8 mouse cellular contexts compared by ENCODE assay signal in genomic region chr9:77427292-77428114, GRCm38 (mm10).
DNase-seq lines count a peak whose midpoint lies in the region; ATAC-seq lines count a peak whose summit lies in the region.

No protein-coding gene starts in this region.

- H3K27ac ChIP-seq in embryonic facial prominence, embryonic 14.5 days (replicated peaks; ENCODE audit: low read depth, low read length) = peak overlapping the region; percentile 84
- peak overlapping the region; percentile 80 for H3K27ac ChIP-seq in heart, embryonic 15.5 days
- peak overlapping the region; percentile 64 for H3K27ac ChIP-seq in stomach, embryonic 14.5 days (ENCODE audit: low read length)

- H3K4me3 ChIP-seq in embryonic facial prominence, embryonic 14.5 days (ENCODE audit: low read depth, low read length) = peak overlapping the region; percentile 7; the same call in 1 of the 2 replicates
- H3K4me3 ChIP-seq in heart, embryonic 15.5 days = no peak overlapping the region
- peak overlapping the region; percentile 8; the same call in 1 of the 2 replicates for H3K4me3 ChIP-seq in stomach, embryonic 14.5 days (ENCODE audit: low read depth, low read length)

- H3K4me1 ChIP-seq in embryonic facial prominence, embryonic 14.5 days (ENCODE audit: control insufficient read depth, insufficient read depth, low read length) = peaks cover 37% of the 10 kb centered on the region
- peaks cover 39% of the 10 kb centered on the region for H3K4me1 ChIP-seq in heart, embryonic 15.5 days (replicated peaks)
- H3K4me1 ChIP-seq in stomach, embryonic 14.5 days (ENCODE audit: control insufficient read depth, insufficient read depth, low read length) = peaks cover 25% of the 10 kb centered on the region; the same call in 1 of the 2 replicates

- 13% methylated on average over 23 of the region's 23 CpGs for WGBS in embryonic facial prominence, embryonic 14.5 days
- WGBS in heart, embryonic 15.5 days = 43% methylated on average over 23 of the region's 23 CpGs
- WGBS in stomach, embryonic 14.5 days = 15% methylated on average over 23 of the region's 23 CpGs

- no peaks in the 10 kb centered on the region for H3K9me3 ChIP-seq in embryonic facial prominence, embryonic 14.5 days (ENCODE audit: control insufficient read depth, low read length)
- no peaks in the 10 kb centered on the region for H3K9me3 ChIP-seq in heart, embryonic 15.5 days (replicated peaks)
- no peaks in the 10 kb centered on the region for H3K9me3 ChIP-seq in stomach, embryonic 14.5 days (ENCODE audit: control insufficient read depth, low read depth, low read length)

- peak overlapping the region; percentile 17 for H3K9ac ChIP-seq in embryonic facial prominence, embryonic 14.5 days (ENCODE audit: low read depth, low read length)
- H3K9ac ChIP-seq in heart, embryonic 15.5 days = 0 out of 2 replicates have a peak overlapping the region, but pooled peaks have one; percentile 4
- no peak overlapping the region for H3K9ac ChIP-seq in stomach, embryonic 14.5 days (replicated peaks; ENCODE audit: low read depth, low read length)

- H3K36me3 ChIP-seq in embryonic facial prominence, embryonic 14.5 days (ENCODE audit: control insufficient read depth, insufficient read depth, low read length) = peaks cover 16% of the 10 kb centered on the region
- H3K36me3 ChIP-seq in heart, embryonic 15.5 days = peaks cover 9% of the 10 kb centered on the region; the same call in 1 of the 2 replicates
- H3K36me3 ChIP-seq in stomach, embryonic 14.5 days (ENCODE audit: control insufficient read depth, insufficient read depth, low read length) = peaks cover 9% of the 10 kb centered on the region; the same call in 1 of the 2 replicates

- peak; percentile 92 for ATAC-seq in embryonic facial prominence, embryonic 14.5 days (ENCODE audit: low read depth)
- peak; percentile 81 for ATAC-seq in heart, embryonic 15.5 days (replicated peaks; ENCODE audit: insufficient number of reproducible peaks, insufficient read depth, low FRiP score, low read depth)
- ATAC-seq in stomach, embryonic 14.5 days (ENCODE audit: insufficient number of reproducible peaks, insufficient read depth, low FRiP score, low read depth) = peak; percentile 92

- peak overlapping the region; percentile 47 for H3K4me2 ChIP-seq in embryonic facial prominence, embryonic 14.5 days (ENCODE audit: low read depth, low read length)
- H3K4me2 ChIP-seq in heart, embryonic 15.5 days = peak overlapping the region; percentile 52
- peak overlapping the region; percentile 35 for H3K4me2 ChIP-seq in stomach, embryonic 14.5 days (replicated peaks; ENCODE audit: low read depth, low read length)

- H3K27me3 ChIP-seq in embryonic facial prominence, embryonic 14.5 days (replicated peaks; ENCODE audit: control insufficient read depth, insufficient read depth, low read length) = peaks cover 3% of the 10 kb centered on the region; the same call in 1 of the 2 replicates
- H3K27me3 ChIP-seq in heart, embryonic 15.5 days = no peaks in the 10 kb centered on the region
- no peaks in the 10 kb centered on the region for H3K27me3 ChIP-seq in stomach, embryonic 14.5 days (ENCODE audit: control insufficient read depth, insufficient read depth, low read length)

- peak; percentile 78 for DNase-seq in adrenal gland, postnatal 14 days
- peak; percentile 88 for DNase-seq in embryonic facial prominence, embryonic 14.5 days (ENCODE audit: low spot score)
- DNase-seq in kidney, postnatal 10 days = peak; percentile 55
- DNase-seq in lung, postnatal 36 days = peak; percentile 60
- no peak for DNase-seq in spleen, postnatal 36 days (ENCODE audit: low spot score in 2 of 2)
- DNase-seq in left cerebral cortex, adult 11 months (ENCODE audit: low spot score) = no peak

Comparison
In these comparisons a context has a peak if more than half of its experiments do, and no peak if none do; other contexts are left out.
1. DNase-seq: peak in adrenal gland, postnatal 14 days (single experiment), embryonic facial prominence, embryonic 14.5 days (single experiment), kidney, postnatal 10 days (single experiment) and lung, postnatal 36 days (single experiment); none in spleen, postnatal 36 days (0 of 2) and left cerebral cortex, adult 11 months (single experiment).
2. Peak in every context shown above with its lines, with median percentiles within 50 percentile points of each other: ATAC-seq, H3K27ac ChIP-seq and H3K4me2 ChIP-seq.